Mouse (Mus musculus) ovary, postnatal 36 days (tissue): ENCODE results near the gene Patj.
A peak's percentile ranks its signal among the peaks of the same experiment; 100 is the strongest.

Source experiments
- DNase-seq: peaks from one replicate; pipeline ENCODE4 v3.0.0; 2022; ENCODE audit warnings: low spot score, mixed read lengths

Gene Patj

DNA sequence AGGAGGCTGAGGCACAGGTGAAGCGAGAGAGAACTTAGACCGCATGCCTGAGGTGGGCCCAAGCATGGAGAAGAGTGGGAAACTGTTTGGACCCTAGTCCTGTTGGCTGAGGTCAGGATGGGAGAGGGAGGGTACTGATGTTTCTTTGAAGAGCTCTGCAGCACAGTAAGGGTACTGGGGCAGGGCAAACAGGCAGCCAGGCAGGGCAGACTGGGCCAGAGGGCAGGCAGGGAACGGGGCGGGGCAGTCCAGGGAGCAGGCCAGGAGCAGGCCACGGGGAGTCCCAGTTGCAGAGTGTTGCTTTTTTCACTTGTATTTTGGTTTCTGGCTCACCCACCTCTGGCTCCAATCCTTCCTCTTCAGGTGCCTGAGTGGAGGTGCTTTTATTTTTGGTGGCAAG is 114.4 kb downstream of the Patj start:
- DNase-seq: peak; percentile 36

DNA sequence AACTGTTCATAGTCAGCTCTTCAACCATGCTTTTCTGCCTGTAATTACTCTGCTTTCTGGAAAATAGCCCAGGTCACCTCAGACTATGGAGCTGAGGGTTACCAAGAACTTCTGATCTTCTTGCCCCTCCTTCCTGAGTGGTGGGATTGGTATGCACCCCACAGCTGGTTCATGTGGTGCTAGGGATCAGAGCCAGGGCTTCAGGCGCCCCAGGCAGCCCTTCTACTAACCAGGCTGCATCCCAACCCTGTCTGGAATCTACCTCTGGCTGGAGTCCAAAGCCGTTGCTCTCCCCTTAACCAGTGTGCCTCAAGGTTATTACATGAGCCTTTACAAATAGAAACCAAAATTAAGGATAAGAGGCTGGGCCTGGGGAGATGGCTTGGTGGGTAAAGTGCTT is 115.7 kb downstream of the Patj start:
- DNase-seq: peak; percentile 40

DNA sequence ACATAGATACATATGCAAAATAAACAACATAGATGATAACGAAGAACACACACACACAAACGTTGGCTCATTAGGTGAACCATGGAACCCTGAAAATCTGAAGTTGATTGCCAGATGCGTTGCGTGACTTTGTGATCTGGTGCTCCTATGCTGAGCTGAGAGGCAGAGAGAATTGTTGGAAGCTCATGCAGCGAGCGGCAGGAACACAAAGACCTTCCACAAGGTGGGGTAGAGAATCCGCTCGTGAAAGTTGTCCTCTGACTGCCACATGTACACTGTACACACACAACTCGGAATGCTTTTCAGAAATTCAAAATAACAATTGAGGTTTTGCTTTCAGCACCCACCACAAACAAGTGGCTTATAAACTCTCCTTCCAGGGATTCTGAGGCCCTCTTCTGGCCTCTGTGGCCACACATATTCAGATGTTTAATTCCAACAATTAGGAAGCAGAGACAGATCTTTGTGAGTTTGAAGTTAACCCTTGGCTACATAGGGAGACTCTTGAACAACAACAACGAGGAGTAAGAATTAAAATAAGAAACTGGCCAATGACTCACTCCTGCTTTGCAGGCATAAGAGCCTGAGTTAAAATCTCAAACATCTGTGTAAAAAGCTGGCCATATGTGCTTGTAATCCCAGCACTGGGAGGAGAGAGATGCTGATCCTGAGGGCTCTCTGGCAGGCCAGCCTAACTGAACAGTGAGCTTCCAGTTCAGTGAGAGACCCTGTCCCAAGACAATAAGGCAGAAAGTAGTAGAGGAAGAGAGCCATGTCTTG is 116.6 kb downstream of the Patj start:
- no peak for DNase-seq

DNA sequence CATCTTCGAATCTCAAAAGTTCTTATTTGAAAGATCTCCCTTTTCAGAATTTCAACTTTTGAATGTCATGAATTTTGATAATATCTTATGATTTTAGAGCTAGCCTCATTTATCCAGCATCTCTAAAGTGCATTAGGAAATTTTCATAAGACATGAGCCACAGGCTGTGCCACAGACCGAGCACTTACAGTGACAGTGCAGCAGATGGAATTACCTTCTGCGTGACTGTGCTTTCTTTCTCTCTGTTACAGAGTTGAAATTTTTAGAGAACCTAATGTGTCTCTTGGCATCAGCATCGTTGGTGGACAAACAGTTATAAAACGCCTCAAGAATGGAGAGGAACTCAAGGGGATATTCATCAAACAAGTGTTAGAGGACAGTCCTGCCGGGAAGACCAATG is 124.9 kb downstream of the Patj start:
- DNase-seq: no peak

DNA sequence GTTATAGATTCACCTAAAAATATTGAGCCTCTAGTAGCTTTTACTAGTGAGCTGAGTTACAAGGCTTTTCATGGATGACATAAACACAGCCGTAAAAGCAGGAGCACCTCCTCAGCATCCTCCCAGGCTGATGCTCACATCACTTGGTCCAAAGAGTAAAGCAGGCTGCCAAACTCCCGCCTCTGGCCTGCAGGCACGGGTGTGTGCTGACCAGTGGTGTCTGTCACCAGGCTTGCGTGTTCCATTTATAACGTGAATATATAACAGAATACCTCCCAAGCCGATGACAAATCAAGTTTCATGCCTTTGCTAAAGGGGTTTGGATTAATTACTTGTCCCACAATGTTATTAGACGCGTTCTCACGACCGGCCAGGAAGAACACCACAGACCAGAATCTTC is 128.9 kb downstream of the Patj start:
- no peak for DNase-seq

DNA sequence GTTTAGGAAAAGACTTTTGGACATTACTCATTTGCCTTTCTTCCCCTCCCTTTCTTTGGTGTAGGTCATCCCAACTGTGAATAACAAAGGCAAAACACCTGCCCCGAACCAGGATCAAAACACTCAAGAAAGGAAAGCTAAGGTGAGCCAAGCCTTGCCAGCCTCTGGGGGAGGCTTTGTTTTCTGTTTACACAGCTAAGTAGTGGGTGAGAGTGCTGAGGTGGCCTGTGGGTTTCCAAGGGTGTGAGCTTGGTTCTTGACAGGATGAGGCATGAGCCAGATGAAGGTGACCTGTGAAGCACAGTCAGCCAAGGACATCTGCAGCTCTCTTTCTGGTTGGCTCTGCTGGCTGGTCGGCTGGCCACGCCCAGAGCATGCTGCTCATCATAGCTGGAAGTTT is 139.9 kb downstream of the Patj start:
- no peak for DNase-seq

DNA sequence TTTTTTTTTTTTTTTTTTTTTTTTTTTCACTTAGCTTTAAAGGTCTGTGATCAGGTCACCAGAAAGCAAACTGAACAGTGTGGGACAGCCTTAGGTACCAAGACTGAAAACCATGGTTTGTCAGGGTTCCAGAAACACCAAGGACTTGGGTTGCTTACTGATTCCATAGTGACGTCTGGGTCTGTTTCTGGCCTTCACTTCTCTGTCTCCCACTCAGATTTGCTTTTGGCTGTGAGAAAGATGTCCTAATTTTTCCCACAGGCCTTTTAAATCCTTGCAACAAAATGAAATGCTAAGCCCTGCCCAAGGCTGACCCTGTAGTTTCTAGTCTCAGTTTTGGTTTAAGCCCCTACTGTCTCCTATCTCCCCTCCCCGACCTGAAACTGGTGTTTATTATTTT is 146.0 kb downstream of the Patj start:
- DNase-seq: no peak

DNA sequence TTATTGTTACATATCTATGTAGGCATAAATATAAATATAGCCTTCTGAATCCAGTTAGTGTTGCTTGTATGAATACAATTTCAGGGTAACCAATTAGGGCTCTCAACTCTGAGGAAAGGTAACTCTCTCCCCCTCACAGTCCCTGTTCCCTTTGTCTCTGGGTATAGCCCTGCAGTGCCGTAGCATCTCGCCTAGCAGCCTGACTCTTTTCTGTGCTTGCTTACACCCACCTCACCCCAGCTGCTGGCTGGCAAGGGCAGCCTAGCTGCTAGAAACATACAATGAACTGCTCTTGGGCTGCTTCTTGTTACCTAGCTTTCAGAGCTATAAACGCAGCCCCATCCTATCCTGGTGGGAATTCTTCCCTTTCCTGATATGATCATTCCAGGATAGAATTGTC is 147.4 kb downstream of the Patj start:
- DNase-seq: no peak

DNA sequence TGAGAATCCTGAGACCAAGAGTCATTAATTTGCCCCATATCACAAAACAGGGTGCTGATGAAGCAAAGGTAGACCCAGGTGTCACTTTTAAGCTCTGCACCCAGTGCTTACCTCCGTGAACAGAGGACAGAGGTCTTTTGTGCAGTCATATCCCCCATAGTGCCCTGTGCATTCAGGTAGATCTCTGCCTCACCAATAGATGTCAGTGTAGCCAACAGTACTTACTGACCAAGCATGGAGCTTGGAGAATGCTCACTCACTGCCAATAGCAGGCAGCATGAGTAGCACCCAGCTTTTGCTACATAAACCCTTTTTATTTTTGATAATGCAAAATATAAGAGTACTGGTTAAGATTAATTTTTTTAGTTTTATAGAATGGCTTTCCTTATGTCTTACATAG is 149.8 kb downstream of the Patj start:
- no peak for DNase-seq

DNA sequence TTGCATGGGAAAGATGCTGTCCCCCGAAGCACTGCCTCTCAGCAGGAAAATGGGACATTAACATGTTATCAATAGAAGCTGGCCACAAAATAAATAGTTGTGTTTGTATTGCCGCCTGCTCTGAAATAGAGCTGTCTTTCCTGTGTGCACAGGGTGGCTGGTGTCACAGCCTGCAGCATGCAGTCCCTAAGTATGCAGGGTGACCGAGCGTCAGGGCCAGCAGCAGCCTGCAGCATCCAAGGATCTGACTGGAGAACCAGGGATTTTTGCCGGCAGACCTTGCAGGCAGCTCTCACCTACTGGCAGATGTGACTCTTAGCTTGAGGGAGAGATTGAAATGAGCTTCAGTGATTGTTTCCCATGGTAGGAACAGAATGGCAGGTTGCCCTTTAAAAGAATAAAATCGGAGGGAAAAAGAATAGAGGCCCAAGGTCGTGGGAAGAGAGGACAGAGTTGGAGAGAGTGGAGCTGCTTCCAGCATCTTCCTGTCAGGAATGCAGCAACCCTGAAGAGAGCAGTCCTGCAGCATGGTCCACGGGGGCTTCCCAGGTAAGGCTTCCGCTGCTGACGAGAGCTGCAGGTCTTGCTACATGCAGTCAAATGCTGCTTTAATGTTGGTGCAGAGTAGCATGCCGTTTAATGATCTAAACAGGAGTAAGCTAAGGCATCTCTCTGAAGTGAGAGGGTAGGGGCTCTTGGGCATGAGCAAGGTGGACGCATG is 151.0 kb downstream of the Patj start:
- DNase-seq: no peak

DNA sequence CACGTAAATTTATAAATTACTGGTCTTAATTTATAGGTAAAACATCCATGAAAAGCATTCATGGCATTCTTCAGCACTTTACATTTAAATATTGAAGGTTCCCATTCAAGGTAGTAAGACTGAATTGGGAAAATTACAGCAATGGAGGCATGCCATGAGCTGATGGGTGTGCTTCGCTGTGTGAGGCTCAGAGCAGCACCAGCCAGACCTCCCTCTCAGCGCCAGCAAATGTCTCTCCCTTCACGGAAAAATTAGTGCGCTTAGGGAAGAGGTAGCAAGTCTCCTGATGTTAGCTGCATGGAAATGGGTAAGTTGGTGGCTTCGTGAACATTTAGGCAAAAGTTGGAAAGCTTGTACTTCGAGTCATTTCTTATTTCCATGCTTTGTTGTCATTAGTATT is 153.9 kb downstream of the Patj start:
- no peak for DNase-seq

DNA sequence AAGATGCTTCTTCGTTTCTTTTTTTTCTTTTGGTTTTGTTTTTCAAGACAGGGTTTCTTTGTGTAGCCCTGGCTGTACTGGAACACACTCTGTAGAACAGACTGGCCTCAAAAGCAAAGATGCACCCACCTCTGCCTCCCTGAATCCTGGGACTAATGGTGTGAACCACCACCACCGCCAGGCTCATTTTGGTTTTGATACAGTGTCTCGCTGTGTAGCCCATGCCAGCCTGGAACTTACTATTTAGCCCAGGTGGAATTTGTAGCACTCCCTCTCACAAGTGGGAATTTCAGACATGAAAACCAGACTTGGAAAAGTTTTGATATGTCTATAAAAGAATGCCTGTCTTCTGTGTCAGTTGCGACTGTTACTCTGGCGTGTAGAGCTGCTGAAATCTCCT is 154.5 kb downstream of the Patj start:
- DNase-seq: no peak

DNA sequence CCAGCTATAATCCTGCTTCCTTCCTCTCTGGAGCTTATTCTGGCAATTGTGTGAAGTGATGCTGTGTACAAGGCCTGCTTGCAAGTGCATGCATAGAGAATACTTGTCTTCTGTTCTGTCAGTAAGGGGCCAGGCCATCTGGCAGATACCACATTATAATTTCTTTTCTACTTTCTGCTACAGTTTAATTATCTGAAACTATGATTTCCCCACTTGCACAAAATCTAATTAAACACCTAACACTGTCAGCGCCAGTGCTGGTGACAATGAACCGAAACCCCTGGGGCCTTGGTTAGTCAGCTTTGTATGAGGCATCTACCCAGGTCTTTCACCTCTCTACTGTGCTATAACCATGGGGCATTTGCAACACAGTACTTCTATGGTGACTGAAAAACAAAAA is 160.1 kb downstream of the Patj start:
- no peak for DNase-seq

DNA sequence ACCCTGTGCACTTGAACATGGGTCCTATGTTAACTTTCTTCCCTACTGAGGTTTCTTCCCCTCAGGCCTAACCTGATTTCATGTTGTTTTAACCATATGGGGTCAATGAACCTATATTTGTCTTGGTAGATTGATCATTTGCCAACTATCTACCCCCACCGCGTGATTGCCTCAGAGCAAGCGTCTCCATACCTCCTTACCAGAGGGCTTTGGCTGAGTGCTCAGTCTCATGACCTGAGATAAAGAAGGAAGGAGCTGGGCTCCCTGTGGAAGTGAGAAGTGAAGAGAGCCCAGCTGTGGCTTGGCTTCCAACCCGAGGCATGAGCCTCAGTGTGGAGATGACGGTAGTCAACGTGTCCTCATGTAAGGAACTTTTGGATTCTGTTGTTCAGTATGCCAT is 160.9 kb downstream of the Patj start:
- no peak for DNase-seq

DNA sequence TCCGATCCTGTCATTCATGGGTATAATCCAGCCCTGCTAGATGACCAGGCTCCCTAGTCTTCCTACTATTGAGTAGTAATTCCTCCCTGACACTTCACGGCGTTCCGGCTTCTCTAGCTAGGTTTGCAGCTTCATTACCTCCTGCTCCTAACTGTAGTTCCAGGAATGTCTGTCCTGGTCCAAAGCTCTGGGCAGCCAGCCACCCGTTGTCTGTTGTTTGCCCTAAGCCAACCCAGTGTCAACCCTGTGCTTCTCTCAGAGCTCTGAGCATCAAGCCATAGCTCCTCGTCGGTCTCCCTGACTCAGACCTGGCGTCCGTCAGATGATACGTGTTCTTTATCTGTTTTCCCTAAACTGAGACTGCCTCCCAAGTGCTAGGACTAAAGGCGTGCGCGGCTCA is 161.6 kb downstream of the Patj start:
- DNase-seq: no peak

DNA sequence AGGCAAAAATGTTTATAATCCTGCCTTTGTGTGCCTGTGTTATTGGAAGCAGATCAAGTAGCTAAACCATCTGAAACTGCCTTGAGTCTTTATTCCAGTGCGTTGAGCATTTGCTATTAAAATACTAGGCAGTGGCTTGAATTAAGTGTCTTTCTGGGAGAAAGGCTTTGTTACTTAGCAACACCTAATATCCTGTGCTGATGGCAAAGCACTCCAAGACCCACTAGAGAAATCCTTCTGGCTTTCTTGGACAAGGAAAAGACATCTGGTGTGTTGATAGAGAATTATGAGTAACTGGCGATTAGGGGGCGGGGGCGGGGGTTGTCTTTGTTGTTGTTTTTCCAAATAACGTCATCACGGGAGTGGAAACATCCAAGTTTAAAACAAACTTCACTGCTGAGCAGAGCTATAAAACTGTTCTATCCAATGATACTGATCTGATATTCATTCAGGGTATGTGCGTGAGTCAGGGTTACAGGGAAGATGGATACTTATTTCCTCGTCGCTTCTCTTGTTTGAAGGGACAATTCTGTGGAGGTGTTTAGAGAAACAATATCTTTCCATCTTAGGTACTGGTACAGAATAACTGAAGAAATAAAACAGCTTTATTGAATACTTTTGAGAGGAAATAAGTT is 164.7 kb downstream of the Patj start:
- DNase-seq: no peak

DNA sequence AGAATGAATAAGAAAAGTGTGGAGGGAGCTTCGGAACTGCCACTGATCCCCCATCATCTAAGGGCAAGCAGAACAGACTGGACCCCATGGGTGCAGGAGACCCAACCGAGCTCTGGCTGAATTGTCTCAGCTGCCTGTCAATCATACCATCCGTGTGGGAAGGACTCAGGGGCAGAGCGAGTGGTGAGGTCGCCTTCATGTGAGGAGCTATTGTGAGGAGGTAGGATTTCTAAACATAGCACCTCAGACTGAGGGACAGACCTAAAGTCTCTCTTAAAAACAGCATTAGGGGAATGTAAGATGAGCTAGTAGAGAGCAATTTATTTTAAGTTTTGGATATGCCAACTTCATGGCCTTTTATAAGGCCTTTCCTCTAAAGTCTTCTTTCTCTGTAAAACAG is 167.5 kb downstream of the Patj start:
- no peak for DNase-seq

DNA sequence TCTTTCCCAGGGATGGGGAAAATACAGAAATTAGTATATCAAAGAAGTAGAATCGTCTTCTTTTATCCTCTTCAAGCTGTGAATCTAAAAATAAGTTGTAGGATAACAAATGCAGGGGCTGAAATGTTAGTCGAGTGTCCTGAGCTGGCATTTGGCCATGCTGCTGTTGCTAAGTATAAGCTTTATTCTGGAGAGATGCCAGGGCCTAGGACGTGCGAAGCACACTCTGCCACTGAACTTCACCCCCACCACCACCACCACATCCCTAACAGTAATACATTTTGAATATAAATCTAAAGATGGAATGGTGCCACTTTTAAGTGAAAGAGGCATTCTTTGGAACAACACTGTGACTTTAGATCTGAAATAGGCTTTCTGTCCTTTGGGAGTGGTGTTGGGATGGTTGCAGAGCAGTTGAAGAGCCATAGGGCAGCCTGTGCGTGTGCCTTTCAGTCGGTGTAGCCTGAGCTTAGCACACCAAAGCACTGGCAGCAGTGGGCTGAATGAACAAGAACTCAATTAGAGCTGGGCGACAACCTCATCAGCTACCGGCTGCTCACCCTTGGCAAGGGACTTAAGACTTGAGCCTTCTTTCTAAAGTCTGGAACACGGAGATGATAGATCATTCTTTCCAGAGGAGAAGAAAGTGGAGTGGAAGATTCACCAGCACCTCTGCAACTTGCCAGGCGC is 168.1 kb downstream of the Patj start:
- DNase-seq: no peak

DNA sequence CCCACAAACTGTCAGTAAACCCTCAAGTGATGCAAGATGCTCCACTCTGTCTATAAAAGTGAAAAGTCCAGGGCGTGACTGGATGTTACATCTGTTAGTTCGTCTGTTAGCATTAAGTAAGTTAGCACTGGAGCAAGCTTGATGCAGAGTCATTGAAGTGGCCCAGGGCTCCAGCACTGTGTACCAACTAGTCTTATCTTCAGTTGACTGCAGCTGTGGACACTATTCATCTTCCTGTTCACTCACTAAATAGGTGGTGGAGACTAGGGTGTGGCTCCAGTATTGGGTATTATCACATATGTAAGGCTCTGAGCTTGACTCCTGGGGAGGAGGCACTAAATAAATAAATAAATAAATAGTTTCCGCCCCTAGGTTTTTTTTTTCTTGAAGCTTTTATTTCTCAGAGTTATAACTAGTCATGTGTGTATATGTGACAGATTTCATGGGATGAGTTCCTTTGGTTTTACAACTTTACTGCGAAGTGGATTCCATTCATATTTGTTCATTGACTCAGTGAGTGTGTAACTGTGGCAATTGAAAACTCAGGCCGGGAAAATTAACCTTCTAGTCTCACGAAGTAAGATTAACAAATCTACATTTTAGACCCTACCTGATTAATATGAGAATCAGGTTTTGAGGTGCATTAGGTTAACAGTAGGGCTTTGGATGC is 168.7 kb downstream of the Patj start:
- no peak for DNase-seq

DNA sequence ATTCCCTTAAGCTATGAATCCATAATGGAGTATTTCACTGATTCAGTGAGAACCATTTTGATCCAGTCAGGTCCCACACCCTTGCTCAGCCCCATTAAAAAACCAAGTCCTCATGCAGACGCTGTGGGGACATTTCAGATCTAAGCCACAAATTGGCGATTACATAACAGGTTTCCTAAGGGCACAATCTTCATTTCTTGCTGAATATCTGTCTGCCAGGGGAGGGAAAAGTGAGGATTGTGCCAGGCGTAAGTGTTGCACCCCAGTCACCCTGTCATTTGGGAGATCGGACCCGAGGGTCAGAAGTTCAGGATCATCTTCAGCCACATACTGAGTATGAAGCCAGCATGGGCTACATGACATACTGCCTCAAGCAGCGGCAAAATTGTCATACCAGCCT is 171.2 kb downstream of the Patj start:
- no peak for DNase-seq

DNA sequence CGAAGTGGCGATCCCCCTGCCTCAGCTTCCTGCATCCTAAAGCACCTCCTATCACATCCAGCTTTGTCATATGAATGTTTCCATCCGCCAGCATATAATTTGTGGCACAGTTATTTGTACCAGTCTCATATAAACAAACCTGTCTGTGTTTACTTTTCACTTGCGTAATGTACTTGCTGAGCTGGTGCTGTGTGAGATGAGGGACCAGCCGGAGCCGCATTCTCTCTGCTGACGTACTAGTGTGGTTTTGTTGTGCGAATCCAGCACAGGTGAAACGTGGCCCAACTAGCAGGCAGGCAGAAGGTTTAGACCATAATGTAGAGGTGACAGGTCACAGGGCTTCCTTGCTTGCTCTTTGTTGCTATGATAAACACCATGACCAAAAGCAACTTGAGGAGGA is 171.9 kb downstream of the Patj start:
- DNase-seq: no peak

DNA sequence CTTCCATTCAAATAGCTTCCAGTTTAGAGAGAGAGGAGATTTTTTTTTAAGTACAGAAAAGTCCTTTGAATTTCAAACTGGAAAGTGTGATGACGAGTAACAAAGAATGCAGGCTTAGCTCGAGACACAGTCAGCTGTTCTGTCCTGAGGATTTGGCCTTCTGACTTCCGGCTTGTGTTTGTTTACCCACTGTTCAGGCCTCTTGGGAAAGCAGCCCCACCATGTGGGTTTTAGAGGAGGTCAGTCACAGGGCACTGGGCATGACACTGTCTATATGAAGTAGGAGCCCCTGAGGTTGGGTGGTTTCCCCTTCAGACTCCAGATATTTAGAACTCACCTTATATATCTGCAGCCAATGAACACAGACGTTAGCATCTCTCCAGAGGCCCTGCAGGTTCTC is 174.3 kb downstream of the Patj start:
- DNase-seq: no peak
